Mouse (Mus musculus): ENCODE measurements around the gene Gm20661. TPM values are rescaled to one million over a fixed set of nuclear protein-coding genes. Genes with fewer than 3 reads are reported as not detected.
A peak's percentile ranks its signal among the peaks of the same experiment; 100 is the strongest.

Gene Gm20661
- 0.65 and 0.92 TPM in 2 replicates for polyA plus RNA-seq (2015; fragmentation: Nextera tagmentation; extraction: Ambion mirVana)

DNA sequence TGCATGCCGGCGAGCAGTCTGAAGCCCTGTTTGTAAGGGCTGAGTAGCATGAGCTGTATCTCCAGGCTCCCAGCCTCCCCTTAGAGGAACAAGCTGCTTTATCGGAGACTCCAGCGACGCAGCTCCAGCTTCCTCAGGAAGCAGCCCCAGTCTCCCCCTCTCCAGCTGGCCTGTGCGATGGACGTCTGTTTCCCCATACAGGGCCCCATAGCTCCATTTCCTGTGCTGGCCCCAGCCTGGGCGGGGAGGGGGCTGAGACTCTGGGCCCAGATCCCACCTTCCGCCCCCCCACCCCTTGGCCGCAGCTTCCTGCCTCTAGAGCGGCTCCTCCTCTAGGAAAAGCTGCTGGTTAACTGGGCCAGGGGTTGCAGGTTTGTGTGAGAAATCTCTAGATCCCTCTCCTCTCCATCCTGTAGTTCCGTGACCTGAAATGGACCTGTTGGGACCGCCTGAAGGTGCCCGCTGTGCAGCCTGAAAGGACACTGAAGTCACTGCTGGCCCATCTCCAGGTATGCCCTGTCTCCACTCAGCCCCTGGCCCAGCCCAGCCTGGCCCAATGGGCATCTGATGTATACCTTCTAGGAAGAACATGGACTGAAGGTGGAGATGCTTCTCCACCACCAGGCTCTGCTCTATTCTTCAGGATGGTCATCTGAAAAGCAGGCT, at the start of gene Gm20661:
Gene Gm20661, plus strand, starts transcription at position 378 of the 666 bp plus-strand sequence.
- WGBS: 47% methylated on average over 14 of the region's 14 CpGs
- 0 out of 2 replicates have a peak, but pooled peaks cover 3% of the 10 kb centered on the region for H3K27me3 ChIP-seq (replicated peaks; ENCODE audit: control insufficient read depth, insufficient read depth, low read length)
- peak within 1 kb of the TSS; percentile 46 for H3K27ac ChIP-seq (ENCODE audit: low read length)
- no peak within 1 kb of the TSS for H3K4me2 ChIP-seq (ENCODE audit: low read length)
- no peaks in the 10 kb centered on the region for H3K9me3 ChIP-seq (ENCODE audit: control insufficient read depth, low read length)
- no peak within 1 kb of the TSS for H3K9ac ChIP-seq (replicated peaks; ENCODE audit: low read depth, low read length)
- H3K4me3 ChIP-seq (replicated peaks; ENCODE audit: low read length): no peak within 1 kb of the TSS
- H3K4me1 ChIP-seq (replicated peaks; ENCODE audit: control insufficient read depth, insufficient read depth, low read length): peaks cover 14% of the 10 kb centered on the region
- no peaks in the 10 kb centered on the region for H3K36me3 ChIP-seq (ENCODE audit: control insufficient read depth, insufficient read depth)
- 0 out of 2 replicates have a peak, but pooled peaks have one; percentile 31 for ATAC-seq

DNA sequence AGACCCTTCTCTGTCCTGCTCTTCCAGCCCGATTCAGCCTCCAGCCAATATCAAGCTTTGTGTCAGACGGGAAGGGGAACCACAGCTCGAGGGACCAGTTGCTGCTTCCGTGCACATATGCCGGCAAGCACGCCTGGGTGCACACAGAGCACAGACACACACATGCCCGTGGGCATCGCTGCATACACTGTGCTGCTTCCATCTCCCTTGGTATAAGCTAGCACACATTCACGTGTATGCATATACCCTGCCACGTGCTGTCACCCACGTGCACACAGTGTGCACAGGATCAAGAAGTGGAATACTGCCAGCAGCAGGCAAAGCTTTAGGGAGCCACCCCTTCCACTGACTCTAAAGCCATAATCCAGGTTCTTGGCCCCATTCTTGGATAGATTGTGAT, 48.7 kb upstream of the Gm20661 start:
- Histone ChIP-seq H3K36me3 (ENCODE audit: control insufficient read depth, insufficient read depth) (no peaks in the 10 kb centered on the region), H3K27me3 (replicated peaks; ENCODE audit: control insufficient read depth, insufficient read depth, low read length) (no peaks in the 10 kb centered on the region; the same call in 1 of the 2 replicates), H3K9ac (replicated peaks; ENCODE audit: low read depth, low read length) (no peak overlapping the region), H3K27ac (ENCODE audit: low read length) (no peak overlapping the region), H3K9me3 (ENCODE audit: control insufficient read depth, low read length) (no peaks in the 10 kb centered on the region), H3K4me1 (replicated peaks; ENCODE audit: control insufficient read depth, insufficient read depth, low read length) (peaks cover 22% of the 10 kb centered on the region), H3K4me3 (replicated peaks; ENCODE audit: low read length) (no peak overlapping the region), H3K4me2 (ENCODE audit: low read length) (no peak overlapping the region)
- no peak for ATAC-seq
- 83% methylated on average over 11 of the region's 11 CpGs for WGBS

DNA sequence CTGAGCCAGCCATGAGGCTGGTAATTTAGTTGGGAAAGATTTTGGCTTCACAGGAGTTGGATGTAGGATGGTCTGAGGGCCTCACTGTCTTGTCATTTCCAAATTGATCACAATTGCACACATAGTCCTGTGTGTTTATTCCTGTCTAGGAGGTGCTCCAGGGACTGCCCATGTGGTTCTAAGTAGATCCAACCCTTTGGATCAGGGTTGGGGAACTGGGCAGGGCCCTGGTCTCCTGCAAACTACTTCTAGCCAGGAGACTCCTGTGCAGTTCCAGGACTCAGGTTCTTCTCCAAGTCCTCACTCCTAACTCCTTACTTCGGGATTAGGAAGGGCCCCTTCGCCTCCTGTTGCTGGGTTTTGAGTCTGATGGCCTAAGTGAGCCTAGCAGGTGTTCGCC, 47.5 kb upstream of the Gm20661 start, which contains the start of gene Camkv:
Gene Camkv, plus strand, starts transcription at position 301 of the 400 bp plus-strand sequence.
- 0 out of 2 replicates have a peak, but pooled peaks have one; percentile 3 for ATAC-seq
- peak within 1 kb of the TSS; percentile 86 for H3K4me2 ChIP-seq (ENCODE audit: low read length)
- no peaks in the 10 kb centered on the region for H3K36me3 ChIP-seq (ENCODE audit: control insufficient read depth, insufficient read depth)
- H3K27ac ChIP-seq (ENCODE audit: low read length): 0 out of 2 replicates have a peak within 1 kb of the TSS, but pooled peaks have one; percentile 20
- WGBS: 12% methylated on average over 3 of the region's 3 CpGs
- H3K9ac ChIP-seq (replicated peaks; ENCODE audit: low read depth, low read length): peak within 1 kb of the TSS; percentile 69
- H3K9me3 ChIP-seq (ENCODE audit: control insufficient read depth, low read length): no peaks in the 10 kb centered on the region
- peak within 1 kb of the TSS; percentile 64 for H3K4me3 ChIP-seq (replicated peaks; ENCODE audit: low read length)
- H3K27me3 ChIP-seq (replicated peaks; ENCODE audit: control insufficient read depth, insufficient read depth, low read length): no peaks in the 10 kb centered on the region; the same call in 1 of the 2 replicates
- H3K4me1 ChIP-seq (replicated peaks; ENCODE audit: control insufficient read depth, insufficient read depth, low read length): peaks cover 22% of the 10 kb centered on the region

DNA sequence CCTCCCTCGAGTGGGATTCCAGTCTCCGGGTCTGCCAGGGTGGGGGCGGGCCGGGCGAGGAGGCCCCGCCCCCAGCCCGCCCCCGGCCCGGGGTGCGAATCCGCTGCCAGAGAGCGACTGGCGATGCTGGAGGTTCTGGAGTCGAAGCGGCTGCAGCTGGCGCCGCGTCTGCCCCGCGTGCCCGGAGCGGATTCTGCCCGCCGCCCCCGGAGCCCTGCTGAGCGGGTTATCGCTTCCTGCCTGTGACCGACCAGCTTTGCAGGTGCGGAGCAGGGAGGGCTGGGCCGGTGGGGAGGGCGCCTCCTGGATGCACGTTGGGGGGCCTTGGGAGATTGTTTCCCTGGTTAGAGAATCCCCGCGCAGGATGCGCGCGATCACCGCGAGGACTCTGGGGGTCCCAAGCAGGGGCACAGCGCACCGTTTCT, 47.1 kb upstream of the Gm20661 start:
- Histone ChIP-seq H3K4me3 (replicated peaks; ENCODE audit: low read length) (peak overlapping the region; percentile 64), H3K36me3 (ENCODE audit: control insufficient read depth, insufficient read depth) (no peaks in the 10 kb centered on the region), H3K4me1 (replicated peaks; ENCODE audit: control insufficient read depth, insufficient read depth, low read length) (peaks cover 22% of the 10 kb centered on the region), H3K27ac (ENCODE audit: low read length) (0 out of 2 replicates have a peak overlapping the region, but pooled peaks have one; percentile 20), H3K9ac (replicated peaks; ENCODE audit: low read depth, low read length) (peak overlapping the region; percentile 69), H3K27me3 (replicated peaks; ENCODE audit: control insufficient read depth, insufficient read depth, low read length) (no peaks in the 10 kb centered on the region; the same call in 1 of the 2 replicates), H3K4me2 (ENCODE audit: low read length) (peak overlapping the region; percentile 86), H3K9me3 (ENCODE audit: control insufficient read depth, low read length) (no peaks in the 10 kb centered on the region)
- under 1% methylated on average over 41 of the region's 41 CpGs for WGBS
- ATAC-seq: peak; percentile 44

DNA sequence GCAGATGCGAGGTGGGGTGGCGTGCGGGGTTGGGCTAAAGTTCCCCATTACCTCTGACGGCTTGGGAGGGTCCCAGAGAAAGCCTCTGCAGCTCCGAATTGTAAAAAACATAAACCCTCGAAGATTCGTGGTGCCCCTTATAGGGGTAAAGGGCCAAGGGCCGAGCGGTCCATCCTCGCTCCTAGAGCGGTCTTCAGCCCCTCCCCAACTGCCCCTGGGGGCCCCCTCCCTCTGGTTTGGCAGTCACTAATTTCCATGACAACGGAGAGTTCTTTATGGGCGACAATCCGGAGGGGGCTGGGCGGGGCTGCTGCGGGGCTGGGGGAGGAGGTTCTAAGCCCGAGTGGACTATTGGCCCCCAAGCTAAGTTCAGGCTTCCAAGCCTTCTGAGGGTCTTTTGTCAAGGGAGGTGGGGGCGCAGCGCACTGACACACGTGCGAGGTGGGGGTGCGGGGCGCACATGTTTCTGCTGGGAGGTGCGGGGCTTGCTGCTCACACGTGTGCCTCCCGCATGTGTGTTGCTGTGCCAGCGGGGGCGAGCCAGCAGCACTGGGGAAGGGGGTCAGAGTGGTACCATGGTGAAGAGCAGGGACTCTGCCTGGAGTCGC, 46.5 kb upstream of the Gm20661 start:
- no peaks in the 10 kb centered on the region for H3K9me3 ChIP-seq (ENCODE audit: control insufficient read depth, low read length)
- under 1% methylated on average over 29 of the region's 29 CpGs for WGBS
- H3K27ac ChIP-seq (ENCODE audit: low read length): no peak overlapping the region
- H3K27me3 ChIP-seq (replicated peaks; ENCODE audit: control insufficient read depth, insufficient read depth, low read length): no peaks in the 10 kb centered on the region; the same call in 1 of the 2 replicates
- peak overlapping the region; percentile 69 for H3K9ac ChIP-seq (replicated peaks; ENCODE audit: low read depth, low read length)
- no peaks in the 10 kb centered on the region for H3K36me3 ChIP-seq (ENCODE audit: control insufficient read depth, insufficient read depth)
- peak overlapping the region; percentile 64 for H3K4me3 ChIP-seq (replicated peaks; ENCODE audit: low read length)
- peak; percentile 51 for ATAC-seq
- peaks cover 22% of the 10 kb centered on the region for H3K4me1 ChIP-seq (replicated peaks; ENCODE audit: control insufficient read depth, insufficient read depth, low read length)
- peak overlapping the region; percentile 86 for H3K4me2 ChIP-seq (ENCODE audit: low read length)

DNA sequence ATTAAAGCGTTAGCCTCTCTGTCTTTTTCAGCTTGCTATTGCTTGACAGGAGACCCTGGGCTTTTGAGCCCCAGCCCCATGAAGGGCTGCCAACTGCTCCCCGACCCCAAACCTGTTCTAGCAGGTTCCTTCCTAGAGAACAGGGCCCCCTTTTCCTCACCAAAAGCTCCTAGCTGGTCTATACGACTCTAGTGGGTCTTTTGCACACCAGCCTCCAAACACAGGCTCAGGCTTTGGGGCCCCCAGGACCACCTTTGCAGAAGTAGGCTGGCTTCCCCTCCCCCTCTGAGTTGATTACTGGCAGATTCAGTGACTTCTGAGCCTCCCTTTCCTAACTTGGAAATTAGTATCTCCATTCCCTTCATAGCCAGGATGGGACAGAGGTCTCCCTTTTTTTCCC, 46.0 kb upstream of the Gm20661 start:
- H3K4me3 ChIP-seq (replicated peaks; ENCODE audit: low read length): peak overlapping the region; percentile 64
- peak overlapping the region; percentile 69 for H3K9ac ChIP-seq (replicated peaks; ENCODE audit: low read depth, low read length)
- no peaks in the 10 kb centered on the region for H3K36me3 ChIP-seq (ENCODE audit: control insufficient read depth, insufficient read depth)
- 11% methylated on average over 3 of the region's 3 CpGs for WGBS
- peak overlapping the region; percentile 86 for H3K4me2 ChIP-seq (ENCODE audit: low read length)
- peaks cover 22% of the 10 kb centered on the region for H3K4me1 ChIP-seq (replicated peaks; ENCODE audit: control insufficient read depth, insufficient read depth, low read length)
- ATAC-seq: no peak
- no peaks in the 10 kb centered on the region for H3K9me3 ChIP-seq (ENCODE audit: control insufficient read depth, low read length)
- H3K27ac ChIP-seq (ENCODE audit: low read length): no peak overlapping the region
- H3K27me3 ChIP-seq (replicated peaks; ENCODE audit: control insufficient read depth, insufficient read depth, low read length): no peaks in the 10 kb centered on the region; the same call in 1 of the 2 replicates

DNA sequence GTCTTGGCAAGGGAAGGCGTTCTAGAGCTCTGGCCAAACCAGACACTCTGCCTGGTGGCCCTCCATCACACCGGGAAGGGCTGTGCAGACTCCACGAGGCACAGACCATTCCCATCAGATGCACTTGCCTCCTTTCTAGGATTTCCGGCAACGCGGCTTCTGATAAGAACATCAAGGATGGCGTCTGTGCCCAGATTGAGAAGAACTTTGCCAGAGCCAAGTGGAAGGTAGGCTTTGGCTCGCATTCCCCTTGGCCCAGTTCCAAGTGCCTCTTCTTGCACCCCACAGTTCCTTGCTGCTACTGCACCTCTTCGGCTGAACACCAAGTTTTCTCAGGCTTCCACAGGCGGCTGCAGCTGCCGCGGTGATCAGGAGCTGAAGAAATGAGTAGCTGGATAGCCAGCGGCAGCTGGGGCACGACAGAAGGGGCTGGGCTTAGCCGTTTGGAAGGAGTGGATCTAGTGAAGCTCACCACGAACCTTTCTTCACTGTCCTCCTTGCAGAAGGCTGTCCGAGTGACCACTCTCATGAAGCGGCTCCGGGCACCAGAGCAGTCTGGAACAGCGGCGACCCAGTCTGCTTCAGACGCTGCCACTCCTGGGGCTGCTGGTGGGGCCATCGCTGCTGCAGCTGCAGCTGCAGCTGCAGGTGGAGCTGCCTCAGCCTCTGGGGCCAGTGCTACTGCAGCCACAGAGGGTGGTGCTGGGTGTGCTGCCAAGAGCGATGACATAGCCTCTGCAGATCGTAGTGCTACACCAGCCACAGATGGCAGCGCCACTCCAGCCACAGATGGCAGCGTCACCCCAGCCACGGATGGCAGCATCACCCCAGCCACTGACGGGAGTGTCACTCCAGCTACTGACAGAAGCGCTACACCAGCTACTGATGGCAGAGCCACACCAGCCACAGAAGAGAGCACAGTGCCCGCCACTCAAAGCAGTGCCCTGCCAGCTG, 35.3 kb upstream of the Gm20661 start:
- Histone ChIP-seq H3K36me3 (ENCODE audit: control insufficient read depth, insufficient read depth) (no peaks in the 10 kb centered on the region), H3K27me3 (replicated peaks; ENCODE audit: control insufficient read depth, insufficient read depth, low read length) (no peaks in the 10 kb centered on the region), H3K9ac (replicated peaks; ENCODE audit: low read depth, low read length) (no peak overlapping the region), H3K9me3 (ENCODE audit: control insufficient read depth, low read length) (no peaks in the 10 kb centered on the region), H3K4me2 (ENCODE audit: low read length) (no peak overlapping the region), H3K27ac (ENCODE audit: low read length) (no peak overlapping the region), H3K4me3 (replicated peaks; ENCODE audit: low read length) (no peak overlapping the region), H3K4me1 (replicated peaks; ENCODE audit: control insufficient read depth, insufficient read depth, low read length) (peaks cover 15% of the 10 kb centered on the region)
- no peak for ATAC-seq
- 89% methylated on average over 31 of the region's 31 CpGs for WGBS

DNA sequence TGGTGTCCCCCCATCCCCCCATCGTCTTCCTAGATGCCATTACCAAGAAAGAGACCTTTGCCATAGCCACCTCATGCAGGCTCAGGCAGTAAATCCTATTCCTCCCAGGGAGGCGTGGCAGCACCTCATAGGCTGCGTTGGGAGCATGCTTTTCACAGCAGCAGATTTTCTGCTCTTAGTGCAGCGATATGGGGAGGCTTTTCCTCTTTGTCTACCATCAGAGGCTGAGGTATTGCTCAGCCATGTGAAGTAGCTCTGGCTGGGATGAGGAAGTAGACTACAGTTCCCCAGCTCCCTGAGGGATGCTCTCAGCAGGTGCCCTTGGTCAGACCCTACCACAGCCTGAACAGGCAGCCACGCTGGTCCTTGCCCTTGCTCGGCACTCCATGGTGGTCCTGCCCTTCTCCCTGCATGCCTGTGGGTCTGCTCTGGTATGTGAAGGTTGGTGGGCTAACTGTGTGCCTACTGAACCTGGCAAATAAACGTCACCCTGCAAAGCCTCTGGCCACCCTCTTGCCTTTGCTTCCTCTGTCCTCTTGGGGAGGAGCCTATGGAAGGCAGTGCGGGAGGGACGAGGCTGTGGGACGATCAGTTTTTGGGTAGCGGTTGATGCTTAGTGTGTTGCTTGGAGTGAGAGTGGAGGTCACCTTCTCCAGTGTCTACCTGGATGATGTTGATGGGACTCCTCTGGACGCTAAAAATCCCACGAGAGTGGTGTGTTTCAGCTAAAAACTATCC, 33.5 kb upstream of the Gm20661 start:
- ATAC-seq: no peak
- no peak overlapping the region for H3K4me2 ChIP-seq (ENCODE audit: low read length)
- no peak overlapping the region for H3K4me3 ChIP-seq (replicated peaks; ENCODE audit: low read length)
- 83% methylated on average over 13 of the region's 13 CpGs for WGBS
- H3K9ac ChIP-seq (replicated peaks; ENCODE audit: low read depth, low read length): no peak overlapping the region
- H3K9me3 ChIP-seq (ENCODE audit: control insufficient read depth, low read length): no peaks in the 10 kb centered on the region
- H3K36me3 ChIP-seq (ENCODE audit: control insufficient read depth, insufficient read depth): no peaks in the 10 kb centered on the region
- H3K27me3 ChIP-seq (replicated peaks; ENCODE audit: control insufficient read depth, insufficient read depth, low read length): no peaks in the 10 kb centered on the region
- no peak overlapping the region for H3K27ac ChIP-seq (ENCODE audit: low read length)
- peaks cover 15% of the 10 kb centered on the region for H3K4me1 ChIP-seq (replicated peaks; ENCODE audit: control insufficient read depth, insufficient read depth, low read length)
